Mouse (Mus musculus) lung, postnatal 0 days (tissue): Measurements from ENCODE around the gene Tfip11.

Source experiments
- CTCF ChIP-seq: IDR thresholded peaks from 2 replicates; pipeline ENCODE4 v1.5.1; 2016; ENCODE audit warnings: antibody characterized with exemption, mild to moderate bottlenecking
- EP300 ChIP-seq: IDR thresholded peaks from 2 replicates; pipeline ENCODE4 v1.6.1; 2016; ENCODE audit warnings: antibody characterized with exemption, mild to moderate bottlenecking, control low read depth

GRCm38 (mm10) chr5:112382641-112383330, 56.6 kb downstream of the Tfip11 start:
- TF ChIP-seq CTCF: no peak
- no peak for TF ChIP-seq EP300
